Mouse (Mus musculus) CH12.LX (cell line): ENCODE measurements around the gene Adgrl1. TPM values are rescaled to one million over a fixed set of nuclear protein-coding genes. Genes with fewer than 3 reads are reported as not detected.

Experiments used
- DNase-seq: peaks from one replicate; pipeline ENCODE4 v3.0.0-alpha.2; 2013; ENCODE audit errors: extremely low read depth
- H3K27ac ChIP-seq: 2 replicates; pipeline ENCODE4 v1.5.1; 2012; ENCODE audit warnings: low read depth, mild to moderate bottlenecking, control low read depth, moderate library complexity; ENCODE audit not compliant: insufficient read depth
- H3K27me3 ChIP-seq: replicated peaks from 2 replicates; pipeline ENCODE3; 2012; ENCODE audit warnings: inconsistent platforms
- H3K36me3 ChIP-seq, 2 experiments: replicated peaks in 1 of 2; 2 replicates each; pipeline versions ENCODE3 to v1.6.1; 2012; ENCODE audit warnings: inconsistent platforms in 1 of 2, low read length in 1 of 2, mild to moderate bottlenecking in 1 of 2, mixed read lengths in 1 of 2, moderate library complexity in 1 of 2; ENCODE audit not compliant: control insufficient read depth in 1 of 2, insufficient read depth in 1 of 2
- H3K4me1 ChIP-seq, 2 experiments: 2 replicates each; pipeline ENCODE4 v1.6.1; 2012; ENCODE audit warnings: inconsistent platforms in 1 of 2, moderate library complexity in 1 of 2; ENCODE audit not compliant: insufficient read depth in 2 of 2, control insufficient read depth in 1 of 2
- H3K4me2 ChIP-seq: 2 replicates; pipeline ENCODE4 v1.6.1; 2012; ENCODE audit warnings: low read depth, mild to moderate bottlenecking, control low read depth; ENCODE audit not compliant: poor library complexity, insufficient read depth, severe bottlenecking
- H3K4me3 ChIP-seq, 3 experiments: fragments of 150-350 bp in 1 of 3; sonication (generic) in 1 of 3; replicated peaks in 1 of 3; 2 replicates each; pipeline versions ENCODE3 to v1.5.1; 2011 to 2012; ENCODE audit warnings: low read depth in 2 of 3, low read length in 2 of 3, mild to moderate bottlenecking in 2 of 3, moderate library complexity in 2 of 3, control low read depth in 1 of 3, improper control_type of control experiment in 1 of 3, inconsistent platforms in 1 of 3, mixed read lengths in 1 of 3; ENCODE audit not compliant: poor library complexity in 1 of 3
- H3K79me2 ChIP-seq: replicated peaks from 2 replicates; pipeline ENCODE4 v1.6.1; 2012; ENCODE audit warnings: mild to moderate bottlenecking, moderate library complexity; ENCODE audit not compliant: control insufficient read depth, poor library complexity, insufficient read depth, severe bottlenecking; ENCODE audit errors: extremely low read depth
- H3K9ac ChIP-seq: 2 replicates; pipeline ENCODE4 v1.6.1; 2012; ENCODE audit warnings: low read depth, mild to moderate bottlenecking, control low read depth, moderate library complexity; ENCODE audit not compliant: insufficient read depth
- H3K9me3 ChIP-seq: replicated peaks from 2 replicates; pipeline ENCODE3; 2012; ENCODE audit warnings: low read length, inconsistent platforms, mixed read lengths
- CHD1 ChIP-seq: IDR thresholded peaks from 2 replicates; pipeline ENCODE4 v1.6.1; 2012; ENCODE audit warnings: low read depth, low read length, improper control_type of control experiment, inconsistent platforms
- CHD2 ChIP-seq: IDR thresholded peaks from 2 replicates; pipeline ENCODE4 v1.6.1; 2011; ENCODE audit warnings: low read length, improper control_type of control experiment
- CTCF ChIP-seq, 2 experiments: IDR thresholded peaks in 1 of 2; conservative IDR thresholded peaks in 1 of 2; 2 replicates each; pipeline ENCODE4 v1.5.1; 2011 to 2012; ENCODE audit warnings: low read depth in 2 of 2, low read length in 2 of 2, improper control_type of control experiment in 1 of 2, inconsistent platforms in 1 of 2, mild to moderate bottlenecking in 1 of 2, moderate library complexity in 1 of 2
- GABPA ChIP-seq: IDR thresholded peaks from 2 replicates; pipeline ENCODE4 v1.6.1; 2012; ENCODE audit warnings: low read depth, low read length, improper control_type of control experiment, inconsistent platforms; ENCODE audit not compliant: insufficient replicate concordance
- HCFC1 ChIP-seq: IDR thresholded peaks from 2 replicates; pipeline ENCODE4 v1.6.1; 2012; ENCODE audit warnings: low read depth, mild to moderate bottlenecking, inconsistent platforms, low read length, improper control_type of control experiment
- IRF4 ChIP-seq: IDR thresholded peaks from 2 replicates; pipeline ENCODE4 v1.6.1; 2014; ENCODE audit warnings: low read depth, mild to moderate bottlenecking, inconsistent platforms, low read length, improper control_type of control experiment
- JUN ChIP-seq: IDR thresholded peaks from 2 replicates; pipeline ENCODE4 v1.6.1; 2011; ENCODE audit warnings: low read depth, mild to moderate bottlenecking, low read length, improper control_type of control experiment, moderate library complexity; ENCODE audit not compliant: insufficient read depth
- MAFK ChIP-seq: IDR thresholded peaks from 2 replicates; pipeline ENCODE4 v1.6.1; 2011; ENCODE audit warnings: low read length, improper control_type of control experiment; ENCODE audit not compliant: insufficient replicate concordance
- MAZ ChIP-seq: IDR thresholded peaks from 2 replicates; pipeline ENCODE4 v1.6.1; 2012; ENCODE audit warnings: low read depth, mild to moderate bottlenecking, inconsistent platforms, low read length, improper control_type of control experiment, moderate library complexity
- MEF2A ChIP-seq: IDR thresholded peaks from 2 replicates; pipeline ENCODE4 v1.6.1; 2014; ENCODE audit warnings: low read depth, mild to moderate bottlenecking, inconsistent platforms, low read length, improper control_type of control experiment, borderline replicate concordance
- MXI1 ChIP-seq: IDR thresholded peaks from 2 replicates; pipeline ENCODE4 v1.6.1; 2011; ENCODE audit warnings: mild to moderate bottlenecking, low read depth, low read length, improper control_type of control experiment
- NELFE ChIP-seq: IDR thresholded peaks from 2 replicates; pipeline ENCODE4 v1.6.1; 2011; ENCODE audit warnings: low read depth, low read length, improper control_type of control experiment
- NRF1 ChIP-seq: IDR thresholded peaks from 2 replicates; pipeline ENCODE4 v1.6.1; 2014; ENCODE audit warnings: low read depth, mild to moderate bottlenecking, inconsistent platforms, low read length, improper control_type of control experiment, moderate library complexity
- PAX5 ChIP-seq: IDR thresholded peaks from 2 replicates; pipeline ENCODE4 v1.6.1; 2012; ENCODE audit warnings: low read length, inconsistent platforms, mixed read lengths
- POLR2A ChIP-seq: IDR thresholded peaks from 2 replicates; pipeline ENCODE4 v1.6.1; 2011; ENCODE audit warnings: low read depth, mild to moderate bottlenecking, improper control_type of control experiment, low read length
- SIN3A ChIP-seq: IDR thresholded peaks from 2 replicates; pipeline ENCODE4 v1.6.1; 2012; ENCODE audit warnings: low read length, improper control_type of control experiment, inconsistent platforms
- TBP ChIP-seq: conservative IDR thresholded peaks from 2 replicates; pipeline ENCODE4 v1.6.1; 2011; ENCODE audit warnings: low read depth, low read length, improper control_type of control experiment
- ZC3H11A ChIP-seq: IDR thresholded peaks from 2 replicates; pipeline ENCODE4 v1.6.1; 2012; ENCODE audit warnings: low read depth, mild to moderate bottlenecking, inconsistent platforms, low read length, improper control_type of control experiment
- ZMIZ1 ChIP-seq: IDR thresholded peaks from 2 replicates; pipeline ENCODE4 v1.6.1; 2012; ENCODE audit warnings: low read depth, mild to moderate bottlenecking, inconsistent platforms, low read length, improper control_type of control experiment
- ZNF384 ChIP-seq: IDR thresholded peaks from 2 replicates; pipeline ENCODE4 v1.6.1; 2012; ENCODE audit warnings: low read depth, low read length, improper control_type of control experiment, inconsistent platforms
- dilution Hi-C: fragments of 300-500 bp; cut with MboI; formaldehyde crosslinking; loops from 2 replicates; pipeline ENCODE4 v1.14.3; 2020; ENCODE audit warnings: low sequenced_read_pairs; ENCODE audit not compliant: extremely low pct_unique_long_range_greater_than_20kb, extremely low pct_ligation_motif_present
- in situ Hi-C: fragments of 300-500 bp; cut with MboI; formaldehyde crosslinking; loops from 3 replicates; pipeline ENCODE4 v1.14.3; 2019; ENCODE audit warnings: low sequenced_read_pairs, low pct_ligation_motif_present, low pct_unique_long_range_greater_than_20kb, mixed read lengths
- polyA plus RNA-seq: library from polyadenylated mRNA; unstranded; fragments of >175 nt; gene quantifications from 2 replicates; pipeline ENCODE4 v1.2.1, GENCODE M21; 2012; ENCODE audit warnings: low read depth; ENCODE audit not compliant: insufficient read length
- total RNA-seq, 2 experiments: library from RNA; depleted of rRNA; stranded (reverse); fragments of 300-350 nt in 1 of 2; fragments of >200 nt in 1 of 2; gene quantifications; 2 replicates each; pipeline ENCODE4 v1.2.3; 2012 to 2014

Adgrl1 gene
- 12.5 and 14.8 TPM in 2 replicates for total RNA-seq (2012; rRNA removed)
- total RNA-seq (2014; rRNA removed) = 3.5 and 4.4 TPM in 2 replicates
- polyA plus RNA-seq = 9.7 and 14.5 TPM in 2 replicates

GRCm38 (mm10) chr8:83899363-83900252 is at the start of gene Adgrl1:
Gene Adgrl1 (plus strand): TSS chr8:83900105.
- no peak for TF ChIP-seq CTCF (conservative IDR thresholded peaks at IDR 0.05 in 1 of 2, IDR thresholded peaks at IDR 0.05 in 1 of 2; ENCODE audit: low read depth in 2 of 2, low read length in 2 of 2)
- TF ChIP-seq POLR2A = peak; percentile 66; the same call in 1 of the 2 replicates
- TF ChIP-seq ZC3H11A = no peak
- peak; percentile 41; the same call in 1 of the 2 replicates for TF ChIP-seq ZNF384
- peak; percentile 8; the same call in 1 of the 2 replicates for TF ChIP-seq MEF2A
- TF ChIP-seq NRF1 = no peak
- peak; percentile 39; the same call in 1 of the 2 replicates for TF ChIP-seq NELFE
- no peak for TF ChIP-seq MAFK
- TF ChIP-seq MAZ = peak; percentile 99
- TF ChIP-seq CHD2 = no peak; the same call in 1 of the 2 replicates
- TF ChIP-seq IRF4 = peak; percentile 6; the same call in 1 of the 2 replicates
- peak; percentile 43; the same call in 1 of the 2 replicates for TF ChIP-seq MXI1
- TF ChIP-seq HCFC1 = peak; percentile 28
- TF ChIP-seq CHD1 = no peak
- peak; percentile 74 for TF ChIP-seq SIN3A
- in situ Hi-C loops = loop anchor here (5.0 to 10.0 kb wide), 3 partner anchors 55 to 162 kb away; partner anchors contain the start of genes Asf1b and Gm10644
- H3K4me2 ChIP-seq = peak within 1 kb of the TSS; percentile 78
- peaks cover 18 to 44% of the 10 kb centered on the region in 2 experiments for H3K4me1 ChIP-seq
- peaks cover 0 to 4% of the 10 kb centered on the region in 2 experiments for H3K36me3 ChIP-seq
- H3K27ac ChIP-seq = no peak within 1 kb of the TSS
- dilution Hi-C loops = no loop called here
- DNase-seq = peak; percentile 88
- peak within 1 kb of the TSS; percentile 79 for H3K9ac ChIP-seq
- no peaks in the 10 kb centered on the region for H3K9me3 ChIP-seq
- H3K79me2 ChIP-seq = no peaks in the 10 kb centered on the region
- peaks cover 8% of the 10 kb centered on the region for H3K27me3 ChIP-seq
- peak within 1 kb of the TSS; percentile 45 to 81 (median 71) for H3K4me3 ChIP-seq

- DNase-seq = no peak
- Histone ChIP-seq H3K27me3 (peaks cover 36% of the 10 kb centered on the region), H3K9me3 (peaks cover 24% of the 10 kb centered on the region), H3K36me3 (no peaks in the 10 kb centered on the region), H3K4me3 (no peak overlapping the region), H3K4me1 (no peaks in the 10 kb centered on the region), H3K79me2 (no peaks in the 10 kb centered on the region), H3K9ac (no peak overlapping the region), H3K27ac (no peak overlapping the region), H3K4me2 (no peak overlapping the region)
- TF ChIP-seq MAZ = no peak
- no peak for TF ChIP-seq ZMIZ1
- no peak for TF ChIP-seq GABPA
- TF ChIP-seq MEF2A = no peak
- TF ChIP-seq CTCF (conservative IDR thresholded peaks at IDR 0.05 in 1 of 2, IDR thresholded peaks at IDR 0.05 in 1 of 2; ENCODE audit: low read depth in 2 of 2, low read length in 2 of 2) = no peak
- TF ChIP-seq TBP = no peak
- no peak for TF ChIP-seq MAFK
- TF ChIP-seq MXI1 = no peak
- no peak for TF ChIP-seq ZNF384
- TF ChIP-seq HCFC1 = no peak
- TF ChIP-seq JUN = no peak
- no peak for TF ChIP-seq IRF4
- TF ChIP-seq PAX5 = no peak
- in situ Hi-C loops (no loop called here), dilution Hi-C loops (no loop called here)
Measured at GRCm38 (mm10) chr8:83852329-83852728, 47.6 kb upstream of the Adgrl1 start.
